10 mouse cellular contexts compared by ENCODE assay signal in genomic region chr11:103675556-103675955, GRCm38 (mm10). TPM values are rescaled to one million over a fixed set of nuclear protein-coding genes. Genes with fewer than 3 reads are reported as not detected.
A peak's percentile ranks its signal among the peaks of the same experiment; 100 is the strongest.
DNase-seq lines count a peak whose midpoint lies in the region; ATAC-seq and TF ChIP-seq lines count a peak whose summit lies in the region.
"Had no signal": no experiment of that assay in that cellular context is flagged by ENCODE, and none has a peak within 500 bp of the region (broad histone marks: within the 10 kb centered on the region; RNA-seq: fewer than 3 reads in every experiment).

No protein-coding gene starts in this region.

- no peak overlapping the region for H3K4me3 ChIP-seq in hindbrain, embryonic 10.5 days
- H3K4me3 ChIP-seq in hindbrain, embryonic 16.5 days (ENCODE audit: low read length), result no peak overlapping the region
- no peak overlapping the region for H3K4me3 ChIP-seq in cortical plate, adult 2 months (ENCODE audit: insufficient read depth, low read length)
- H3K4me3 ChIP-seq in hindbrain, embryonic 11.5 days (ENCODE audit: low read depth, low read length), result no peak overlapping the region
- no peak overlapping the region for H3K4me3 ChIP-seq in midbrain, embryonic 14.5 days (replicated peaks; ENCODE audit: low read depth, low read length)
- no peak overlapping the region for H3K4me3 ChIP-seq in stomach, postnatal 0 days (ENCODE audit: low read depth, low read length)
- H3K4me3 ChIP-seq: erythroblast, embryonic 14.5 days; neural tube, embryonic 12.5 days had no signal

- H3K36me3 ChIP-seq in hindbrain, embryonic 10.5 days, result peaks cover 64% of the 10 kb centered on the region
- H3K36me3 ChIP-seq in hindbrain, embryonic 16.5 days (ENCODE audit: control insufficient read depth, insufficient read depth, low read length), result peaks cover 20% of the 10 kb centered on the region
- peaks cover 2% of the 10 kb centered on the region; the same call in 1 of the 2 replicates for H3K36me3 ChIP-seq in hindbrain, embryonic 11.5 days (ENCODE audit: control insufficient read depth, insufficient read depth, low read length)
- H3K36me3 ChIP-seq in midbrain, embryonic 14.5 days (ENCODE audit: control insufficient read depth, insufficient read depth, low read length), result peaks cover 46% of the 10 kb centered on the region
- H3K36me3 ChIP-seq in stomach, postnatal 0 days (ENCODE audit: control insufficient read depth, insufficient read depth, low read length), result peaks cover 13% of the 10 kb centered on the region

- DNase-seq in hindbrain, embryonic 10.5 days (ENCODE audit: low spot score), result peak; percentile 53
- peak; percentile 53 for DNase-seq in WW6 (ENCODE audit: low read depth, low spot score)
- peak; percentile 68 for DNase-seq in hindbrain, embryonic 11.5 days (ENCODE audit: low spot score)
- peak; percentile 73 for DNase-seq in left cerebral cortex, adult 11 months (ENCODE audit: low spot score)
- DNase-seq in midbrain, embryonic 14.5 days, result peak; percentile 89
- peak; percentile 66 for DNase-seq in stomach, postnatal 0 days (ENCODE audit: low spot score)

- ATAC-seq in hindbrain, embryonic 16.5 days, result no peak; the same call in 1 of the 2 replicates
- no peak for ATAC-seq in hindbrain, embryonic 11.5 days (ENCODE audit: low FRiP score)
- no peak for ATAC-seq in midbrain, embryonic 14.5 days (ENCODE audit: low FRiP score, low TSS enrichment)
- ATAC-seq in stomach, postnatal 0 days (ENCODE audit: low FRiP score, low TSS enrichment), result 0 out of 2 replicates have a peak, but pooled peaks have one; percentile 16

- no peak overlapping the region for H3K4me2 ChIP-seq in hindbrain, embryonic 16.5 days (ENCODE audit: low read length)
- no peak overlapping the region for H3K4me2 ChIP-seq in hindbrain, embryonic 11.5 days (replicated peaks; ENCODE audit: low read depth, low read length)
- H3K4me2 ChIP-seq in midbrain, embryonic 14.5 days (ENCODE audit: low read length), result no peak overlapping the region
- no peak overlapping the region for H3K4me2 ChIP-seq in stomach, postnatal 0 days (replicated peaks; ENCODE audit: low read depth)
- H3K4me2 ChIP-seq: neural tube, embryonic 12.5 days had no signal

- no peaks in the 10 kb centered on the region for H3K27me3 ChIP-seq in hindbrain, embryonic 10.5 days (ENCODE audit: insufficient read depth, poor library complexity, severe bottlenecking)
- no peaks in the 10 kb centered on the region for H3K27me3 ChIP-seq in hindbrain, embryonic 16.5 days (replicated peaks; ENCODE audit: control insufficient read depth, insufficient read depth, low read length)
- no peaks in the 10 kb centered on the region for H3K27me3 ChIP-seq in hindbrain, embryonic 11.5 days (ENCODE audit: control insufficient read depth, insufficient read depth, low read length)
- no peaks in the 10 kb centered on the region for H3K27me3 ChIP-seq in midbrain, embryonic 14.5 days (ENCODE audit: control insufficient read depth, insufficient read depth, low read length)
- H3K27me3 ChIP-seq in stomach, postnatal 0 days (ENCODE audit: control insufficient read depth, insufficient read depth, low read length), result no peaks in the 10 kb centered on the region
- H3K27me3 ChIP-seq: neural tube, embryonic 12.5 days had no signal

- H3K4me1 ChIP-seq in hindbrain, embryonic 10.5 days (replicated peaks), result no peaks in the 10 kb centered on the region
- no peaks in the 10 kb centered on the region for H3K4me1 ChIP-seq in hindbrain, embryonic 16.5 days (ENCODE audit: control insufficient read depth, insufficient read depth, low read depth, low read length)
- no peaks in the 10 kb centered on the region for H3K4me1 ChIP-seq in cortical plate, adult 2 months (ENCODE audit: control insufficient read depth, insufficient read depth, low read length)
- no peaks in the 10 kb centered on the region for H3K4me1 ChIP-seq in hindbrain, embryonic 11.5 days (replicated peaks; ENCODE audit: control insufficient read depth, insufficient read depth, low read length)
- H3K4me1 ChIP-seq in midbrain, embryonic 14.5 days (ENCODE audit: control insufficient read depth, insufficient read depth, low read length), result no peaks in the 10 kb centered on the region
- H3K4me1 ChIP-seq in stomach, postnatal 0 days (replicated peaks; ENCODE audit: control insufficient read depth, insufficient read depth), result no peaks in the 10 kb centered on the region
- H3K4me1 ChIP-seq: neural tube, embryonic 12.5 days had no signal

- H3K9ac ChIP-seq in hindbrain, embryonic 16.5 days (ENCODE audit: low read depth, low read length), result no peak overlapping the region
- H3K9ac ChIP-seq in hindbrain, embryonic 11.5 days (ENCODE audit: low read depth, low read length), result no peak overlapping the region
- H3K9ac ChIP-seq in midbrain, embryonic 14.5 days (replicated peaks; ENCODE audit: low read length), result no peak overlapping the region
- H3K9ac ChIP-seq in stomach, postnatal 0 days (ENCODE audit: low read length), result no peak overlapping the region
- H3K9ac ChIP-seq: neural tube, embryonic 12.5 days had no signal

- TF ChIP-seq POLR2A in cortical plate, adult 2 months (IDR thresholded peaks at IDR 0.05; ENCODE audit: extremely low read depth, insufficient read depth, low read length), result no peak

- peak; percentile 98 for TF ChIP-seq CTCF in cortical plate, adult 2 months (IDR thresholded peaks at IDR 0.05; ENCODE audit: extremely low read depth, insufficient read depth, low read length)
- TF ChIP-seq CTCF in stomach, postnatal 0 days (IDR thresholded peaks at IDR 0.05; ENCODE audit: low read depth), result peak; percentile 89

- TF ChIP-seq EP300 in stomach, postnatal 0 days (optimal IDR thresholded peaks at IDR 0.05), result no peak

- 30% methylated on average over 3 of the region's 3 CpGs for WGBS in hindbrain, embryonic 10.5 days
- 47% methylated on average over 3 of the region's 3 CpGs for WGBS in hindbrain, embryonic 16.5 days
- 43% methylated on average over 3 of the region's 3 CpGs for WGBS in hindbrain, embryonic 11.5 days
- 37% methylated on average over 3 of the region's 3 CpGs for WGBS in midbrain, embryonic 14.5 days
- WGBS in stomach, postnatal 0 days, result 35% methylated on average over 3 of the region's 3 CpGs

- no peaks in the 10 kb centered on the region for H3K9me3 ChIP-seq in hindbrain, embryonic 10.5 days
- H3K9me3 ChIP-seq in hindbrain, embryonic 16.5 days (ENCODE audit: control insufficient read depth, low read length), result no peaks in the 10 kb centered on the region
- H3K9me3 ChIP-seq in hindbrain, embryonic 11.5 days (ENCODE audit: control insufficient read depth, low read length), result no peaks in the 10 kb centered on the region
- H3K9me3 ChIP-seq in midbrain, embryonic 14.5 days (ENCODE audit: control insufficient read depth, low read length), result no peaks in the 10 kb centered on the region
- H3K9me3 ChIP-seq in stomach, postnatal 0 days (ENCODE audit: control insufficient read depth, low read length), result no peaks in the 10 kb centered on the region
- H3K9me3 ChIP-seq: neural tube, embryonic 12.5 days had no signal

- no peak overlapping the region for H3K27ac ChIP-seq in hindbrain, embryonic 10.5 days
- no peak overlapping the region for H3K27ac ChIP-seq in hindbrain, embryonic 16.5 days (ENCODE audit: low read depth, low read length)
- H3K27ac ChIP-seq in cortical plate, adult 2 months (ENCODE audit: insufficient read depth, low read length), result no peak overlapping the region
- no peak overlapping the region for H3K27ac ChIP-seq in hindbrain, embryonic 11.5 days (ENCODE audit: low read depth, low read length)
- no peak overlapping the region for H3K27ac ChIP-seq in midbrain, embryonic 14.5 days (replicated peaks; ENCODE audit: low read depth, low read length)
- H3K27ac ChIP-seq in stomach, postnatal 0 days (replicated peaks), result no peak overlapping the region
- H3K27ac ChIP-seq: neural tube, embryonic 12.5 days had no signal

RNA-seq across cellular contexts. Expression of gene Gosr2, which starts 22.1 kb away (rescaled TPM):
- 90.0 and 94.5 TPM in 2 replicates for polyA plus RNA-seq in hindbrain, embryonic 10.5 days (2016; fragmentation: Nextera tagmentation; extraction: Ambion mirVana)
- polyA plus RNA-seq in hindbrain, embryonic 16.5 days (2015; fragmentation: Nextera tagmentation; extraction: Ambion mirVana), result 95.6 and 97.5 TPM in 2 replicates
- polyA plus RNA-seq in cortical plate, adult 2 months (2012; rRNA removed), result 92.3 and 99.9 TPM in 2 replicates
- 75.2 and 91.3 TPM in 2 replicates for polyA plus RNA-seq in hindbrain, embryonic 11.5 days (2014; fragmentation: Nextera tagmentation; extraction: Ambion mirVana)
- 62.1 and 96.4 TPM in 2 replicates for polyA plus RNA-seq in midbrain, embryonic 14.5 days (2014; fragmentation: Nextera tagmentation; extraction: Ambion mirVana)
- 58.7 and 60.4 TPM in 2 replicates for polyA plus RNA-seq in stomach, postnatal 0 days (2015; fragmentation: Nextera tagmentation; extraction: Ambion mirVana)

RNA-seq across cellular contexts. Expression of gene Rprml, which starts 26.2 kb away (rescaled TPM):
- not detected in 2 replicates for polyA plus RNA-seq in hindbrain, embryonic 10.5 days (2016; fragmentation: Nextera tagmentation; extraction: Ambion mirVana)
- 2.6 and 3.5 TPM in 2 replicates for polyA plus RNA-seq in hindbrain, embryonic 16.5 days (2015; fragmentation: Nextera tagmentation; extraction: Ambion mirVana)
- 107 and 122 TPM in 2 replicates for polyA plus RNA-seq in cortical plate, adult 2 months (2012; rRNA removed)
- not detected in 2 replicates for polyA plus RNA-seq in hindbrain, embryonic 11.5 days (2014; fragmentation: Nextera tagmentation; extraction: Ambion mirVana)
- 0.71 and 0.88 TPM in 2 replicates for polyA plus RNA-seq in midbrain, embryonic 14.5 days (2014; fragmentation: Nextera tagmentation; extraction: Ambion mirVana)
- polyA plus RNA-seq in stomach, postnatal 0 days (2015; fragmentation: Nextera tagmentation; extraction: Ambion mirVana), result 0.16 and 0.25 TPM in 2 replicates
- polyA plus RNA-seq: erythroblast, embryonic 14.5 days; neural tube, embryonic 12.5 days had no signal

RNA-seq across cellular contexts. Expression of gene Lyzl6, which starts 36.9 kb away (rescaled TPM):
- polyA plus RNA-seq in hindbrain, embryonic 10.5 days (2016; fragmentation: Nextera tagmentation; extraction: Ambion mirVana), result not detected in 2 replicates
- polyA plus RNA-seq in hindbrain, embryonic 16.5 days (2015; fragmentation: Nextera tagmentation; extraction: Ambion mirVana), result not detected in 2 replicates
- polyA plus RNA-seq in cortical plate, adult 2 months (2012; rRNA removed), result not detected in 2 replicates
- not detected in 2 replicates for polyA plus RNA-seq in hindbrain, embryonic 11.5 days (2014; fragmentation: Nextera tagmentation; extraction: Ambion mirVana)
- not detected in 2 replicates for polyA plus RNA-seq in midbrain, embryonic 14.5 days (2014; fragmentation: Nextera tagmentation; extraction: Ambion mirVana)
- polyA plus RNA-seq in stomach, postnatal 0 days (2015; fragmentation: Nextera tagmentation; extraction: Ambion mirVana), result not detected in 2 replicates
- polyA plus RNA-seq: erythroblast, embryonic 14.5 days; neural tube, embryonic 12.5 days had no signal

RNA-seq across cellular contexts. Expression of gene Gm884, which starts 54.6 kb away (rescaled TPM):
- polyA plus RNA-seq in hindbrain, embryonic 10.5 days (2016; fragmentation: Nextera tagmentation; extraction: Ambion mirVana), result not detected in 2 replicates
- polyA plus RNA-seq in hindbrain, embryonic 16.5 days (2015; fragmentation: Nextera tagmentation; extraction: Ambion mirVana), result not detected in 2 replicates
- polyA plus RNA-seq in cortical plate, adult 2 months (2012; rRNA removed), result not detected in 2 replicates
- not detected in 2 replicates for polyA plus RNA-seq in hindbrain, embryonic 11.5 days (2014; fragmentation: Nextera tagmentation; extraction: Ambion mirVana)
- not detected in 2 replicates for polyA plus RNA-seq in midbrain, embryonic 14.5 days (2014; fragmentation: Nextera tagmentation; extraction: Ambion mirVana)
- not detected in 2 replicates for polyA plus RNA-seq in stomach, postnatal 0 days (2015; fragmentation: Nextera tagmentation; extraction: Ambion mirVana)
- polyA plus RNA-seq: erythroblast, embryonic 14.5 days; neural tube, embryonic 12.5 days had no signal

Comparison
In these comparisons a context has a peak if more than half of its experiments do, and no peak if none do; other contexts are left out.
1. RNA of gene Rprml, which starts 26.2 kb away (polyA plus RNA-seq): 107 to 122 TPM in cortical plate, adult 2 months; 2.6 to 3.5 TPM in hindbrain, embryonic 16.5 days, 0.71 to 0.88 TPM in midbrain, embryonic 14.5 days, 0.16 to 0.25 TPM in stomach, postnatal 0 days, not detected in hindbrain, embryonic 10.5 days and not detected in hindbrain, embryonic 11.5 days; every median in the first group is over 10 times any median in the second.
2. Peak in every context shown above with its lines, with median percentiles within 50 percentile points of each other: DNase-seq.